Mouse (Mus musculus) spleen, adult 2 months (tissue): Measurements from ENCODE around the gene Tacc2. TPM values are rescaled to one million over a fixed set of nuclear protein-coding genes. Genes with fewer than 3 reads are reported as not detected.

ENCODE experiments used
- DNase-seq, 2 experiments: peaks; one replicate each; pipeline versions ENCODE4 v3.0.0 to v3.0.0-alpha.2; 2012 to 2021; ENCODE audit warnings: low spot score in 2 of 2, low read depth in 1 of 2
- H3K27ac ChIP-seq: fragments of 200-500 bp; 2 replicates; pipeline ENCODE4 v1.5.1; 2012; ENCODE audit warnings: low read length, inconsistent platforms; ENCODE audit not compliant: insufficient read depth
- H3K27me3 ChIP-seq: fragments of 200-500 bp; 2 replicates; pipeline ENCODE4 v1.6.1; 2012; ENCODE audit warnings: mild to moderate bottlenecking, moderate library complexity, low read length, inconsistent platforms; ENCODE audit not compliant: control insufficient read depth, insufficient read depth
- H3K36me3 ChIP-seq: fragments of 200-500 bp; 2 replicates; pipeline ENCODE4 v1.6.1; 2012; ENCODE audit warnings: mild to moderate bottlenecking, low read length, inconsistent platforms; ENCODE audit not compliant: control insufficient read depth, insufficient read depth
- H3K4me1 ChIP-seq: fragments of 200-500 bp; 2 replicates; pipeline ENCODE4 v1.6.1; 2011; ENCODE audit warnings: inconsistent platforms; ENCODE audit not compliant: control insufficient read depth, insufficient read depth, insufficient read length
- H3K4me3 ChIP-seq: fragments of 200-500 bp; 2 replicates; pipeline ENCODE4 v1.5.1; 2011; ENCODE audit warnings: mild to moderate bottlenecking, inconsistent platforms; ENCODE audit not compliant: insufficient read depth, insufficient read length; ENCODE audit errors: extremely low read depth
- CTCF ChIP-seq: fragments of 200-500 bp; IDR thresholded peaks from 2 replicates; pipeline ENCODE4 v1.5.1; 2011; ENCODE audit warnings: mild to moderate bottlenecking, inconsistent platforms; ENCODE audit not compliant: insufficient read depth, insufficient read length, insufficient replicate concordance; ENCODE audit errors: extremely low read depth
- POLR2A ChIP-seq: fragments of 200-500 bp; IDR thresholded peaks from 2 replicates; pipeline ENCODE4 v1.6.1; 2011; ENCODE audit warnings: low read depth, low read length, inconsistent platforms
- WGBS: fragments of 180-500 bp; shearing (Covaris S2); methylation state at CpG from one replicate; pipeline ENCODE4 v1.1.7; 2018; 5-methylcytosine and 5-hydroxymethylcytosine counted together
- polyA plus RNA-seq: library from polyadenylated mRNA; depleted of rRNA; stranded (reverse); fragments of >200 nt; gene quantifications from 2 replicates; pipeline ENCODE4 v1.2.3, GENCODE M21; 2012

Tacc2 gene
- polyA plus RNA-seq, 1 experiment = 4.3 TPM

- no peak for DNase-seq
- WGBS = 67% methylated on average over 1 of the region's 1 CpGs
- Histone ChIP-seq H3K27ac (no peak overlapping the region), H3K4me3 (no peak overlapping the region), H3K4me1 (no peaks in the 10 kb centered on the region; the same call in 1 of the 2 replicates), H3K27me3 (no peaks in the 10 kb centered on the region), H3K36me3 (no peaks in the 10 kb centered on the region)
- no peak for TF ChIP-seq POLR2A
Measured at GRCm38 (mm10) chr7:130628601-130629000, 51.4 kb downstream of the Tacc2 start.

- Histone ChIP-seq H3K4me1 (no peaks in the 10 kb centered on the region; the same call in 1 of the 2 replicates), H3K4me3 (no peak overlapping the region), H3K27me3 (no peaks in the 10 kb centered on the region), H3K27ac (no peak overlapping the region), H3K36me3 (no peaks in the 10 kb centered on the region)
- TF ChIP-seq CTCF (no peak), POLR2A (no peak)
- 94% methylated on average over 7 of the region's 7 CpGs for WGBS
- DNase-seq = no peak
Measured at GRCm38 (mm10) chr7:130629999-130630398, 52.8 kb downstream of the Tacc2 start.

GRCm38 (mm10) chr7:130630956-130631355 is 53.7 kb downstream of the Tacc2 start:
- no peaks in the 10 kb centered on the region for H3K27me3 ChIP-seq
- H3K27ac ChIP-seq = no peak overlapping the region
- 95% methylated on average over 3 of the region's 3 CpGs for WGBS
- no peak overlapping the region for H3K4me3 ChIP-seq
- no peaks in the 10 kb centered on the region for H3K36me3 ChIP-seq
- TF ChIP-seq CTCF = no peak
- TF ChIP-seq POLR2A = no peak
- DNase-seq = no peak
- H3K4me1 ChIP-seq = no peaks in the 10 kb centered on the region; the same call in 1 of the 2 replicates

GRCm38 (mm10) chr7:130631553-130632378 is 54.5 kb downstream of the Tacc2 start:
- 27% methylated on average over 22 of the region's 22 CpGs for WGBS
- no peak overlapping the region for H3K4me3 ChIP-seq
- DNase-seq = peak; percentile 36 to 54
- no peak for TF ChIP-seq POLR2A
- TF ChIP-seq CTCF = no peak
- no peaks in the 10 kb centered on the region for H3K27me3 ChIP-seq
- no peak overlapping the region for H3K27ac ChIP-seq
- no peaks in the 10 kb centered on the region for H3K36me3 ChIP-seq
- H3K4me1 ChIP-seq = no peaks in the 10 kb centered on the region; the same call in 1 of the 2 replicates

GRCm38 (mm10) chr7:130632379-130632732 is 55.1 kb downstream of the Tacc2 start:
- no peak overlapping the region for H3K27ac ChIP-seq
- TF ChIP-seq POLR2A (no peak), CTCF (no peak)
- no peaks in the 10 kb centered on the region; the same call in 1 of the 2 replicates for H3K4me1 ChIP-seq
- WGBS = 82% methylated on average over 5 of the region's 5 CpGs
- no peak for DNase-seq
- H3K36me3 ChIP-seq = no peaks in the 10 kb centered on the region
- no peak overlapping the region for H3K4me3 ChIP-seq
- no peaks in the 10 kb centered on the region for H3K27me3 ChIP-seq

GRCm38 (mm10) chr7:130634259-130634871 is 57.1 kb downstream of the Tacc2 start:
- DNase-seq = no peak
- TF ChIP-seq CTCF (no peak), POLR2A (no peak)
- Histone ChIP-seq H3K27ac (no peak overlapping the region), H3K27me3 (no peaks in the 10 kb centered on the region), H3K4me3 (no peak overlapping the region), H3K36me3 (no peaks in the 10 kb centered on the region), H3K4me1 (no peaks in the 10 kb centered on the region; the same call in 1 of the 2 replicates)
- WGBS = 96% methylated on average over 4 of the region's 4 CpGs

GRCm38 (mm10) chr7:130635212-130635611 is 58.0 kb downstream of the Tacc2 start:
- H3K27ac ChIP-seq = no peak overlapping the region
- no peak overlapping the region for H3K4me3 ChIP-seq
- no peak for DNase-seq
- WGBS = 83% methylated on average over 7 of the region's 7 CpGs
- no peaks in the 10 kb centered on the region; the same call in 1 of the 2 replicates for H3K4me1 ChIP-seq
- no peaks in the 10 kb centered on the region for H3K36me3 ChIP-seq
- no peaks in the 10 kb centered on the region for H3K27me3 ChIP-seq
- no peak for TF ChIP-seq POLR2A
- TF ChIP-seq CTCF = no peak
